Mouse (Mus musculus) stomach, postnatal 0 days (tissue): ENCODE results near the gene Sp8.

ENCODE experiments used
- CTCF ChIP-seq: IDR thresholded peaks from 2 replicates; pipeline ENCODE4 v1.5.1; 2016; ENCODE audit warnings: antibody characterized with exemption, low read depth, mild to moderate bottlenecking, moderate library complexity
- EP300 ChIP-seq: optimal IDR thresholded peaks from 2 replicates; pipeline ENCODE3; 2016; ENCODE audit warnings: antibody characterized with exemption

DNA sequence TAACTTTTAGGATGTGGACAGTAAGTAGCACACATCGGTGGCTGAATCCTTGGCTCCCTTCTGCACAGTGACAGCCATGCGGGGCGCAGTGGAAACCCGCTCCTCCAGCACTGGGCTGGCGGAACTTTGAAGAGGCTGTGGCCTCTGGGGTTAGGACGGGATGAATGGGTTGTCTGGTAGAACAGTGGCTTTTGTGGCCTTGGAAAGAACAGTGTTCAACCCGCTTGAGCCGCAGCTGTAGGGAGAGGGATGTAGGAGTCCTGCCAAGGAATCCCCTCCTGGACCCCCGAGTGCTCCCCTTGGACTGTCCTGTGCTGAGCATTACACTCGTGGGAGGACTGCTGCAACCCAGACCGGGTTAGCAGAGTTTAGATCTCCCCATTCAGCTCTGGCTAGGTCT is 3.9 kb downstream of the Sp8 start:
- TF ChIP-seq CTCF = no peak
- TF ChIP-seq EP300 = no peak
